Mouse (Mus musculus) heart, embryonic 16.5 days (tissue): ENCODE results near the gene Tmem175. TPM values are rescaled to one million over a fixed set of nuclear protein-coding genes. Genes with fewer than 3 reads are reported as not detected.
A peak's percentile ranks its signal among the peaks of the same experiment; 100 is the strongest.

Experiments
- ATAC-seq: fragments of 200-750 bp; cut with Nextera tagmentation; replicated peaks from 2 replicates; pipeline ENCODE4 v1.8.0; 2017; ENCODE audit warnings: moderate number of reproducible peaks; ENCODE audit not compliant: insufficient read depth, low FRiP score; ENCODE audit errors: extremely low read depth
- H3K27ac ChIP-seq: fragments of 300-500 bp; sonication (generic); 2 replicates; pipeline ENCODE4 v1.5.1; 2014; ENCODE audit warnings: mild to moderate bottlenecking, low read length, control low read depth, moderate library complexity
- H3K27me3 ChIP-seq: fragments of 300-500 bp; sonication (generic); 2 replicates; pipeline ENCODE4 v1.6.1; 2014; ENCODE audit warnings: low read length, mixed read lengths; ENCODE audit not compliant: control insufficient read depth, insufficient read depth
- H3K36me3 ChIP-seq: fragments of 300-500 bp; sonication (generic); 2 replicates; pipeline ENCODE4 v1.6.1; 2014; ENCODE audit not compliant: control insufficient read depth, insufficient read depth
- H3K4me1 ChIP-seq: fragments of 300-500 bp; sonication (generic); 2 replicates; pipeline ENCODE4 v1.6.1; 2014; ENCODE audit warnings: low read length, mixed read lengths; ENCODE audit not compliant: control insufficient read depth, insufficient read depth
- H3K4me2 ChIP-seq: fragments of 300-500 bp; sonication (generic); 2 replicates; pipeline ENCODE4 v1.6.1; 2014; ENCODE audit warnings: low read depth, mild to moderate bottlenecking, control low read depth, low read length
- H3K4me3 ChIP-seq: fragments of 300-500 bp; sonication (generic); 2 replicates; pipeline ENCODE4 v1.5.1; 2014; ENCODE audit warnings: mild to moderate bottlenecking, control low read depth, low read length
- H3K9ac ChIP-seq: fragments of 300-500 bp; sonication (generic); 2 replicates; pipeline ENCODE4 v1.6.1; 2014; ENCODE audit warnings: low read length, control low read depth
- H3K9me3 ChIP-seq: fragments of 300-500 bp; sonication (generic); replicated peaks from 2 replicates; pipeline ENCODE4 v1.6.1; 2016; ENCODE audit warnings: low read length; ENCODE audit not compliant: control insufficient read depth
- WGBS: fragments of 180-500 bp; shearing (Covaris S2); extraction: QIAGEN DNeasy Blood & Tissue Kit; methylation state at CpG from one replicate; pipeline ENCODE4 v1.1.7; 2014; 5-methylcytosine and 5-hydroxymethylcytosine counted together
- polyA plus RNA-seq: library from polyadenylated mRNA; unstranded; fragments of >200 nt; fragmentation: Nextera tagmentation; extraction: Ambion mirVana; gene quantifications from 2 replicates; pipeline ENCODE4 v1.2.1, GENCODE M21; 2015

Gene Tmem175
- polyA plus RNA-seq, 1 experiment from 2014 or later, result 19.7 TPM

DNA sequence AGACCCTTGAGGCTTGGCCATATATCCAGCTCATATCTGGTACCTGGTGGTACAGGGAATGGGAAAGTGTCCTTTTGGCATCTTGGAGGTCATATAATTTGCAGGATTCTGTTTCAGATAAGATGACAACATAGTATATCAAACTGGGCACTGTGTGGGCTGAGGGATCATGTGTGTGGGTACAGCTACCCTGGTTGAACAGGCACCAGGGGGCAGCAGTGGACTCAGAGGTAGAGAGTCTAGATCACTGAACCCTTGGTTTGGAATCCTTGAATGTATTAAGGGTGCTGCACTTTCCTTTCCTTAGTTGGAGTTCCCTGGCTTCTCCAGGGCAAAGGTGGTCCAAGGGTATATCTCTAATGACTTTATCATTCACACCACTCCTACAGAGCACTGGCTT lies 41.2 kb downstream of the Tmem175 start:
- Histone ChIP-seq H3K9me3 (no peaks in the 10 kb centered on the region), H3K4me1 (peaks cover 12% of the 10 kb centered on the region), H3K4me2 (0 out of 2 replicates have a peak overlapping the region, but pooled peaks have one; percentile 88), H3K27me3 (no peaks in the 10 kb centered on the region), H3K4me3 (no peak overlapping the region), H3K9ac (no peak overlapping the region), H3K27ac (no peak overlapping the region), H3K36me3 (peaks cover 21% of the 10 kb centered on the region)
- ATAC-seq, result no peak

DNA sequence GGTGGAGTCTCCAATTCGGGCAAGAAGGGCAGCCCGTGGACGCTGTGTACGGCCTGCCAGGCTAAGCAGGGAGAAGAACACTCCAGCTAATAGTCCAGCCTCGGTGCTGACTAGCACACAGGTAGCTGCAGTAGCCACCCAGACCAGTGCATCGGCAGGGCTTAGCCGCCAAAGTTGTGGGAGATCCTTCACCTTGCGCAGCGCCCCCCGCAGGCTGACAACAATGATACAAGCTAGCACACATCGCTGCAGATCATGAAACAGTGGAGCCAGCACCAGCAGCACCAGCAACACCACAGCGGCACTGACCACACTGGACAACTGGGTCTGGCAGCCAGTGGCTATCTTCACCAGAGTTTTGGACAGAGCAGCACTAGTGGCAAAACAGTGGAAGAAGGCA lies 42.2 kb downstream of the Tmem175 start:
- Histone ChIP-seq H3K9me3 (no peaks in the 10 kb centered on the region), H3K27ac (no peak overlapping the region), H3K27me3 (no peaks in the 10 kb centered on the region), H3K4me3 (no peak overlapping the region), H3K4me2 (no peak overlapping the region), H3K4me1 (peaks cover 14% of the 10 kb centered on the region), H3K36me3 (peaks cover 21% of the 10 kb centered on the region), H3K9ac (no peak overlapping the region)
- 93% methylated on average over 12 of the region's 12 CpGs for WGBS
- no peak for ATAC-seq

DNA sequence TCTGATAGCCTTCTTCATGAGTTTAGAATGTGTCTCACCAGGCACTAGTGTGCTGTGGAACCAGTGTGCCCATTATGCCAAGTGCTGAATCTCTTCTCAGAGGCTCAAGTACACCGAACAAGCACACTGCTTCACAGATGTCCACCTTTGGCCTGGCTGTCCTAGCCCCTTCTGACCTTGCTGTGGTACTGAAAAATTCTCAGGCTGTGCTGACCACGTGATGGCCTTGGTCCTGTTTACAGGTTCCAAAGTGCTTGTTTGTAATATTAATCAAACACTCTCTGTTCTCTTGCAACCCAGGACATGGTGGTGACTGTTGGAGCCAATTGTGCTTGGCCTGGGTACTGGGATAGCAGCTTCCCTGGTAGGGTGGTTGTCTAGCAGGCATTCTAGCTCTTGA lies 45.1 kb downstream of the Tmem175 start:
- 83% methylated on average over 2 of the region's 2 CpGs for WGBS

DNA sequence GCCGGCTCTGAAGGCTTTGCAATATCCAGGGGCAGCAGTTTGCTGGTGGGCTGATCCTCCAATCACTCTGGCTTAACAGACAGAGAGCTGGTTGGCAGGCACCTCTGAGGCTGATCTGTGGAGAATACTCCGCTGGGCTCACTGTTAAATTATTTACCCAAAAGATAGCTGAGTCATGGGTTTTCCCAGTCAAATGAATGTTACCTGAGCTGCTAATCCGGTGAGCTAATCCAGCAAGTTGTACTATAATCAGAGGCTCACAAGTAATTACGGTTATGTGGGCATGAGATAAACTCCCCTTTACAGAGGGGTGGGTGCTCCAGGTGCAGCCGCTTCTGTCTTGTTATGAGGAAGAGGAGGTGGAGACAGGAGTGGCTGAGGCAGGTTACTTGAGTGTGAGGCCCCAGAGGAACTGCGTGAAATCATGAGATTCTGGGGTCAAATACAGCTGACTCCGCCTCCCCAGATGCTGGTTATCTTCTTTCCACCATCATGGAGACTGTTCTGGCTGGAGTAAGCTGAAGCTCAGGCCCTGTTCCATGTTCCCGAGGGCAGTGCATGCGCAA lies 45.8 kb downstream of the Tmem175 start, which contains the start of gene Slc26a1:
Gene Slc26a1 (minus strand): TSS at position 319 of the 566 bp plus-strand sequence.
- Histone ChIP-seq H3K4me3 (no peak within 1 kb of the TSS), H3K36me3 (peaks cover 21% of the 10 kb centered on the region), H3K9ac (no peak within 1 kb of the TSS), H3K4me1 (peaks cover 13% of the 10 kb centered on the region), H3K9me3 (no peaks in the 10 kb centered on the region), H3K27me3 (no peaks in the 10 kb centered on the region), H3K27ac (no peak within 1 kb of the TSS), H3K4me2 (no peak within 1 kb of the TSS)
- no peak for ATAC-seq
- WGBS, result 71% methylated on average over 9 of the region's 9 CpGs

More for the DNA sequence above, 45.1 kb downstream of the Tmem175 start:
- Histone ChIP-seq H3K27ac (no peak overlapping the region), H3K9ac (no peak overlapping the region), H3K27me3 (no peaks in the 10 kb centered on the region), H3K4me3 (no peak overlapping the region), H3K9me3 (no peaks in the 10 kb centered on the region), H3K4me1 (peaks cover 20% of the 10 kb centered on the region), H3K4me2 (no peak overlapping the region), H3K36me3 (peaks cover 21% of the 10 kb centered on the region)
- no peak for ATAC-seq

DNA sequence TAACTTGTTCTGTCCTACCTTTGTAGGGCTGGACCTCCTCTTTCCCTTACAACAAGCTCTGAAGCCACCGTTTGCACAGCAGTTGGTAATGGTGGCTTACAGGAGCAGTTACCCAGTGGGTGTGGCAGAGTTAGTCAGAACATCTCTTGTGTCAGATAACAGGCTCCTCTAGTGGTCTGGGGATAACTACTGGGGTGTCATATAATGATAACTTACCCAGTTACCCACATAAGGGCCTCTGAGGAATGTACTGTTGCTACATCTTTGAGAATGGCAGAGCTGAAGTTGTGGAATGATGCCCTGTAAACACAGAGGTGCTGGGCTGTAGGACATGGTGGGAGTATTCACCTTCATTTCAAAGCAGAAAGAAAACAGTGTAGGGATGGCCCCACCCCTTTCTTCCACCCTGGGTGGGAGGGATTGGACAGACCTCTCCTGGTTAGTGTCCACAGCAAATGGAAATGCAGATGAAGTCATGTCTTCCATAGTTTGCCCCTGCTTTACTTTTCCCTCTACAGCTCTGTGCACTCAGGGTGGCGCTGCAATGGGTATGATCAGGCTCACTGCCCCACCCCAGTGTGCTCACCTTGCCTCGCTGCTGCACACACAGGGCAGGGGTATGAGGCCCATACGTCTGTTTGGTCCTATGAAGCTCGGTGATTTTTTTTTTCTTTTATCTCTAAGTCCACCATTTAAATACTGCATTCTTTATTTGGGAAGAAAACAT lies 47.4 kb downstream of the Tmem175 start:
- H3K4me1 ChIP-seq, result peaks cover 13% of the 10 kb centered on the region
- H3K4me2 ChIP-seq, result peak overlapping the region; percentile 67
- H3K27ac ChIP-seq, result no peak overlapping the region; the same call in 1 of the 2 replicates
- peak; percentile 29; the same call in 1 of the 2 replicates for ATAC-seq
- peak overlapping the region; percentile 68 for H3K9ac ChIP-seq
- H3K9me3 ChIP-seq, result no peaks in the 10 kb centered on the region
- H3K4me3 ChIP-seq, result peak overlapping the region; percentile 41
- WGBS, result 14% methylated on average over 5 of the region's 5 CpGs
- H3K36me3 ChIP-seq, result peaks cover 12% of the 10 kb centered on the region
- no peaks in the 10 kb centered on the region for H3K27me3 ChIP-seq

DNA sequence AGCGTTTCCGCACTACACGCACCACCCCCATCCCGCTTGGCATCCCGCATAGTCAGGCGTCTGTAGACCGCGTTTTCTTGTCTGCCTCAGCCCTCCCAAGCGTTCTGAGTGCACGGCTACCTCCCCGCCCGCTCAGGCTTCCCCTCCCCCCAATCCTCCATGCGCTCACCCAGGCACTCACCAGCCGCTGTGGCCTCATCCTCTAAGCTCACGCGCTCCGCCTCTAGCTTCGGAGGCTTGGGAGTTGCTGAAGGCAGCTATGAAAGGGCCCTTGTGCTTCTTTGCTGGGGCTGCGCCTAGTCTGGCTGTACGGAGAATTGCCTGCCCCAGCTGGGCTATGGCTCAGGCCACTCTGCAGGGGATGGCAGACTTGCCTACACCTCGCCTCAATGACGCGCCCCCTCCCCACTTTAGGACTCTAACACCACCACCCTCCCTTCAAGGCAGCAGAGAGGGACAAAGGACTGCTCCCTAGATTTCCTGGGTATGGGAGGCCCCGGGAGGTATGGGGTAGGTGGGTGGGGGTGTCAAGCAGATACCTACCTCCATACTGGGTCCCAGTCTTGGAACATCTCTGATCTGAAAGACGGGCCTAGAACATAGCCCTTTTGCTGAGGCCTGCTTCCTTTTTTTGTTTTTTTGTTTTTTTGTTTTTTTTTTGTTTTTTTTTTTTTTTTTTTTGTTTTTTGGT lies 48.2 kb downstream of the Tmem175 start:
- peak; percentile 80 for ATAC-seq
- 5% methylated on average over 25 of the region's 25 CpGs for WGBS

DNA sequence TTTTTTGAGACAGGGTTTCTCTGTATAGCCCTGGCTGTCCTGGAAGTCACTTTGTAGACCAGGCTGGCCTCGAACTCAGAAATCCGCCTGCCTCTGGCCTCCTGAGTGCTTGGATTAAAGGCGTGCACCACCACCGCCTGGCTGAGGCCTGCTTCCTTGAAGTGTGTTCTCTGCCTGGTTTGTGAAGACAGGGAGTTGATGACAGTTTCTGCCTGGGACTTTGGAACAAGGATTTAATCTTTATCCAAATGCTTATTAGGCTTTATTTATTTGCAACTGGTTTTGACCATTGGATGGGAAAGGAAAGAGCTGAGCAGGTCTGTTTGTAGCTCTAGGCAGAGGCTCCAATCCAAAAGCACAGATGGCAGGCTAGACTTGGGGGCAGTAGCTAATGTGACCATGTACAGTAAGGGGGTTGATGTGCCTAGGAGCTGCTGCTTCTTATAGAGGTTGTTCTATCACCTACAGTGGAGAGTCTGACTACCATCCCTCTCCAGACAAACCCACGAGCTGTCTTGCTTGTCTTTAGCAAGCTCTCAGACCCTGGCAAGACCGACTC lies 48.8 kb downstream of the Tmem175 start:
- no peak overlapping the region for H3K9ac ChIP-seq
- H3K27ac ChIP-seq, result no peak overlapping the region
- 84% methylated on average over 6 of the region's 6 CpGs for WGBS
- no peak overlapping the region for H3K4me3 ChIP-seq
- H3K36me3 ChIP-seq, result no peaks in the 10 kb centered on the region
- no peaks in the 10 kb centered on the region for H3K27me3 ChIP-seq
- no peaks in the 10 kb centered on the region for H3K9me3 ChIP-seq
- peaks cover 13% of the 10 kb centered on the region for H3K4me1 ChIP-seq
- no peak for ATAC-seq
- no peak overlapping the region for H3K4me2 ChIP-seq

More for the DNA sequence above, 48.2 kb downstream of the Tmem175 start:
- no peaks in the 10 kb centered on the region for H3K27me3 ChIP-seq
- peaks cover 4% of the 10 kb centered on the region; the same call in 1 of the 2 replicates for H3K36me3 ChIP-seq
- H3K9me3 ChIP-seq, result no peaks in the 10 kb centered on the region
- peak overlapping the region; percentile 68 for H3K9ac ChIP-seq
- peak overlapping the region; percentile 67 for H3K4me2 ChIP-seq
- peak overlapping the region; percentile 41 for H3K4me3 ChIP-seq
- H3K4me1 ChIP-seq, result peaks cover 13% of the 10 kb centered on the region
- H3K27ac ChIP-seq, result peak overlapping the region; percentile 71

DNA sequence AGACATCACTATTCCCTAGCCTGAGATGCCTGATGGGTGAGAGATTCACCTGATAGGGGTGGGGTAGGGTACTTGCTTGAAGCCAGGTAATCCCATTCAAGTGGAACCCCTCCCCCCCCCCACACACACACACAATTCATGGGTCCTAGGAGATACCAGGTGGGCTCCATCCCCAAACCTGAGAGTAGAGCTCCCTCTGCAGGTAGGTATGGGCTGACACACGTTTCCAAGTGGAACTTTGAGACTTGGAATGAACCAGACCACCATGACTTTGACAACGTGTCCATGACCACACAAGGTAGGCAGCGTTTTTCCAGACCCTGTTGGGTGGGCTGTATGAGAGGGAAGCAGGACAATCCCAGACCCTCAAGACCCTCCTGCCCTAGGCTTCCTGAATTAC lies 50.3 kb downstream of the Tmem175 start:
- H3K4me1 ChIP-seq, result peaks cover 13% of the 10 kb centered on the region
- no peak overlapping the region for H3K4me3 ChIP-seq
- no peaks in the 10 kb centered on the region for H3K9me3 ChIP-seq
- no peak overlapping the region for H3K4me2 ChIP-seq
- no peak overlapping the region for H3K27ac ChIP-seq
- no peaks in the 10 kb centered on the region for H3K36me3 ChIP-seq
- H3K9ac ChIP-seq, result no peak overlapping the region
- ATAC-seq, result no peak
- WGBS, result 47% methylated on average over 3 of the region's 3 CpGs
- H3K27me3 ChIP-seq, result no peaks in the 10 kb centered on the region
